Mouse (Mus musculus): ENCODE measurements around the gene Ctcf. TPM values are rescaled to one million over a fixed set of nuclear protein-coding genes. Genes with fewer than 3 reads are reported as not detected.
"Not testable (repeated sequence)": the region's sequence is repeated elsewhere in the genome, so short reads cannot be mapped to it uniquely, and the experiment has no call there.

The Ctcf gene
- 34.9 and 37.1 TPM in 2 replicates for polyA plus RNA-seq (2012; rRNA removed)

- peak; percentile 69 to 89 for DNase-seq (ENCODE audit: extremely low spot score in 1 of 2, low spot score in 1 of 2)
Measured at GRCm38 (mm10) chr8:105636018-105636962, at the start of gene Ctcf. Gene Ctcf (plus strand): TSS chr8:105636568.

GRCm38 (mm10) chr8:105592431-105592830 lies 43.9 kb upstream of the Ctcf start:
- DNase-seq (ENCODE audit: extremely low spot score in 1 of 2, low spot score in 1 of 2), result no peak

- DNase-seq (ENCODE audit: extremely low spot score in 1 of 2, low spot score in 1 of 2), result peak in 1 of 2 experiments; percentile 72
Measured at GRCm38 (mm10) chr8:105593859-105594258, 42.5 kb upstream of the Ctcf start.

GRCm38 (mm10) chr8:105594451-105595242 lies 41.7 kb upstream of the Ctcf start:
- no peak for DNase-seq (ENCODE audit: extremely low spot score in 1 of 2, low spot score in 1 of 2)

GRCm38 (mm10) chr8:105596362-105597034 lies 39.9 kb upstream of the Ctcf start:
- peak in 1 of 2 experiments; percentile 62 for DNase-seq (ENCODE audit: extremely low spot score in 1 of 2, low spot score in 1 of 2)

- no peak for DNase-seq (ENCODE audit: extremely low spot score in 1 of 2, low spot score in 1 of 2)
Measured at GRCm38 (mm10) chr8:105598777-105599176, 37.6 kb upstream of the Ctcf start.

GRCm38 (mm10) chr8:105601301-105601700 lies 35.1 kb upstream of the Ctcf start:
- DNase-seq (ENCODE audit: extremely low spot score in 1 of 2, low spot score in 1 of 2), result no peak

GRCm38 (mm10) chr8:105602540-105602939 lies 33.8 kb upstream of the Ctcf start:
- not testable (repeated sequence) for DNase-seq (ENCODE audit: extremely low spot score in 1 of 2, low spot score in 1 of 2)

- DNase-seq (ENCODE audit: extremely low spot score in 1 of 2, low spot score in 1 of 2), result peak in 1 of 2 experiments; percentile 69
Measured at GRCm38 (mm10) chr8:105604804-105605381, 31.5 kb upstream of the Ctcf start, which contains the start of gene Ripor1. Gene Ripor1 (plus strand): TSS chr8:105605255.

GRCm38 (mm10) chr8:105605491-105606188 lies 30.7 kb upstream of the Ctcf start:
- no peak for DNase-seq (ENCODE audit: extremely low spot score in 1 of 2, low spot score in 1 of 2)

- peak; percentile 79 to 88 for DNase-seq (ENCODE audit: extremely low spot score in 1 of 2, low spot score in 1 of 2)
Measured at GRCm38 (mm10) chr8:105606189-105607023, 30.0 kb upstream of the Ctcf start.

- no peak for DNase-seq (ENCODE audit: extremely low spot score in 1 of 2, low spot score in 1 of 2)
Measured at GRCm38 (mm10) chr8:105607062-105607461, 29.3 kb upstream of the Ctcf start.

- peak in 1 of 2 experiments; percentile 68 for DNase-seq (ENCODE audit: extremely low spot score in 1 of 2, low spot score in 1 of 2)
Measured at GRCm38 (mm10) chr8:105607684-105608083, 28.7 kb upstream of the Ctcf start.

GRCm38 (mm10) chr8:105609355-105609754 lies 27.0 kb upstream of the Ctcf start:
- no peak for DNase-seq (ENCODE audit: extremely low spot score in 1 of 2, low spot score in 1 of 2)

- no peak for DNase-seq (ENCODE audit: extremely low spot score in 1 of 2, low spot score in 1 of 2)
Measured at GRCm38 (mm10) chr8:105609771-105610170, 26.6 kb upstream of the Ctcf start.

GRCm38 (mm10) chr8:105611836-105612235 lies 24.5 kb upstream of the Ctcf start:
- peak in 1 of 2 experiments; percentile 58 for DNase-seq (ENCODE audit: extremely low spot score in 1 of 2, low spot score in 1 of 2)

GRCm38 (mm10) chr8:105613037-105613436 lies 23.3 kb upstream of the Ctcf start:
- DNase-seq (ENCODE audit: extremely low spot score in 1 of 2, low spot score in 1 of 2), result no peak

- DNase-seq (ENCODE audit: extremely low spot score in 1 of 2, low spot score in 1 of 2), result no peak
Measured at GRCm38 (mm10) chr8:105613830-105614511, 22.4 kb upstream of the Ctcf start.
